Mouse (Mus musculus): ENCODE measurements around the gene Socs3. TPM values are rescaled to one million over a fixed set of nuclear protein-coding genes. Genes with fewer than 3 reads are reported as not detected.

Socs3 gene
- polyA plus RNA-seq, 1 experiment from 2014 or later, result 2.0 TPM

- WGBS, result 47% methylated on average over 4 of the region's 4 CpGs
- Histone ChIP-seq H3K4me2 (ENCODE audit: low read length) (no peak overlapping the region), H3K27me3 (ENCODE audit: control insufficient read depth, insufficient read depth, low read length) (no peaks in the 10 kb centered on the region), H3K4me1 (ENCODE audit: control insufficient read depth in 2 of 2, insufficient read depth in 2 of 2, low read length in 2 of 2) (peaks cover 28 to 31% of the 10 kb centered on the region in 2 experiments), H3K9ac (ENCODE audit: low read length) (peak overlapping the region; percentile 31; the same call in 1 of the 2 replicates), H3K36me3 (ENCODE audit: control insufficient read depth, insufficient read depth, low read length) (peaks cover 37% of the 10 kb centered on the region), H3K9me3 (ENCODE audit: control insufficient read depth, low read length) (no peaks in the 10 kb centered on the region), H3K27ac (replicated peaks in 1 of 2; ENCODE audit: control insufficient read depth in 1 of 2, insufficient read depth in 1 of 2, low read depth in 2 of 2, low read length in 2 of 2) (no peak overlapping the region), H3K4me3 (ENCODE audit: control insufficient read depth in 1 of 2, insufficient read depth in 1 of 2, low read depth in 1 of 2, low read length in 2 of 2) (no peak overlapping the region)
- ATAC-seq (ENCODE audit: insufficient number of reproducible peaks, insufficient read depth, low FRiP score, low read depth), result no peak
Measured at GRCm38 (mm10) chr11:118009865-118010571, 40.2 kb upstream of the Socs3 start.

- H3K4me2 ChIP-seq (ENCODE audit: low read length), result 0 out of 2 replicates have a peak overlapping the region, but pooled peaks have one; percentile 4
- H3K27ac ChIP-seq (replicated peaks in 1 of 2; ENCODE audit: control insufficient read depth in 1 of 2, insufficient read depth in 1 of 2, low read depth in 2 of 2, low read length in 2 of 2), result peak overlapping the region; percentile 51 to 72
- H3K27me3 ChIP-seq (ENCODE audit: control insufficient read depth, insufficient read depth, low read length), result no peaks in the 10 kb centered on the region
- H3K4me1 ChIP-seq (ENCODE audit: control insufficient read depth in 2 of 2, insufficient read depth in 2 of 2, low read length in 2 of 2), result peaks cover 30 to 36% of the 10 kb centered on the region in 2 experiments
- peaks cover 42% of the 10 kb centered on the region for H3K36me3 ChIP-seq (ENCODE audit: control insufficient read depth, insufficient read depth, low read length)
- WGBS, result 68% methylated on average over 8 of the region's 8 CpGs
- H3K9me3 ChIP-seq (ENCODE audit: control insufficient read depth, low read length), result no peaks in the 10 kb centered on the region
- ATAC-seq (ENCODE audit: insufficient number of reproducible peaks, insufficient read depth, low FRiP score, low read depth), result no peak
- H3K9ac ChIP-seq (ENCODE audit: low read length), result peak overlapping the region; percentile 38; the same call in 1 of the 2 replicates
- no peak overlapping the region for H3K4me3 ChIP-seq (ENCODE audit: control insufficient read depth in 1 of 2, insufficient read depth in 1 of 2, low read depth in 1 of 2, low read length in 2 of 2)
Measured at GRCm38 (mm10) chr11:118008843-118009242, 39.0 kb upstream of the Socs3 start.

GRCm38 (mm10) chr11:118008144-118008805 is 38.4 kb upstream of the Socs3 start:
- WGBS, result 53% methylated on average over 5 of the region's 5 CpGs
- Histone ChIP-seq H3K4me3 (ENCODE audit: control insufficient read depth in 1 of 2, insufficient read depth in 1 of 2, low read depth in 1 of 2, low read length in 2 of 2) (no peak overlapping the region), H3K9ac (ENCODE audit: low read length) (peak overlapping the region; percentile 38; the same call in 1 of the 2 replicates), H3K4me2 (ENCODE audit: low read length) (0 out of 2 replicates have a peak overlapping the region, but pooled peaks have one; percentile 4), H3K9me3 (ENCODE audit: control insufficient read depth, low read length) (no peaks in the 10 kb centered on the region), H3K27me3 (ENCODE audit: control insufficient read depth, insufficient read depth, low read length) (no peaks in the 10 kb centered on the region), H3K36me3 (ENCODE audit: control insufficient read depth, insufficient read depth, low read length) (peaks cover 48% of the 10 kb centered on the region), H3K4me1 (ENCODE audit: control insufficient read depth in 2 of 2, insufficient read depth in 2 of 2, low read length in 2 of 2) (peaks cover 35 to 41% of the 10 kb centered on the region in 2 experiments), H3K27ac (replicated peaks in 1 of 2; ENCODE audit: control insufficient read depth in 1 of 2, insufficient read depth in 1 of 2, low read depth in 2 of 2, low read length in 2 of 2) (peak overlapping the region; percentile 51 to 72)
- ATAC-seq (ENCODE audit: insufficient number of reproducible peaks, insufficient read depth, low FRiP score, low read depth), result 0 out of 2 replicates have a peak, but pooled peaks have one; percentile 1

GRCm38 (mm10) chr11:118007460-118008143 is 37.8 kb upstream of the Socs3 start:
- Histone ChIP-seq H3K27ac (replicated peaks in 1 of 2; ENCODE audit: control insufficient read depth in 1 of 2, insufficient read depth in 1 of 2, low read depth in 2 of 2, low read length in 2 of 2) (peak overlapping the region; percentile 51 to 72; a peak in 3 of 4 replicates), H3K4me2 (ENCODE audit: low read length) (no peak overlapping the region), H3K4me1 (ENCODE audit: control insufficient read depth in 2 of 2, insufficient read depth in 2 of 2, low read length in 2 of 2) (peaks cover 37 to 41% of the 10 kb centered on the region in 2 experiments), H3K27me3 (ENCODE audit: control insufficient read depth, insufficient read depth, low read length) (no peaks in the 10 kb centered on the region), H3K9ac (ENCODE audit: low read length) (peak overlapping the region; percentile 5; the same call in 1 of the 2 replicates), H3K9me3 (ENCODE audit: control insufficient read depth, low read length) (no peaks in the 10 kb centered on the region), H3K4me3 (ENCODE audit: control insufficient read depth in 1 of 2, insufficient read depth in 1 of 2, low read depth in 1 of 2, low read length in 2 of 2) (no peak overlapping the region), H3K36me3 (ENCODE audit: control insufficient read depth, insufficient read depth, low read length) (peaks cover 53% of the 10 kb centered on the region)
- ATAC-seq (ENCODE audit: insufficient number of reproducible peaks, insufficient read depth, low FRiP score, low read depth), result no peak
- WGBS, result 58% methylated on average over 8 of the region's 8 CpGs

GRCm38 (mm10) chr11:118004217-118004616 is 34.4 kb upstream of the Socs3 start:
- 63% methylated on average over 5 of the region's 5 CpGs for WGBS
- H3K4me3 ChIP-seq (ENCODE audit: control insufficient read depth in 1 of 2, insufficient read depth in 1 of 2, low read depth in 1 of 2, low read length in 2 of 2), result no peak overlapping the region
- peaks cover 73% of the 10 kb centered on the region for H3K36me3 ChIP-seq (ENCODE audit: control insufficient read depth, insufficient read depth, low read length)
- H3K4me1 ChIP-seq (ENCODE audit: control insufficient read depth in 2 of 2, insufficient read depth in 2 of 2, low read length in 2 of 2), result peaks cover 43 to 50% of the 10 kb centered on the region in 2 experiments
- ATAC-seq (ENCODE audit: insufficient number of reproducible peaks, insufficient read depth, low FRiP score, low read depth), result no peak
- H3K9ac ChIP-seq (ENCODE audit: low read length), result peak overlapping the region; percentile 38; the same call in 1 of the 2 replicates
- peak overlapping the region; percentile 23 to 55; a peak in 3 of 4 replicates for H3K27ac ChIP-seq (replicated peaks in 1 of 2; ENCODE audit: control insufficient read depth in 1 of 2, insufficient read depth in 1 of 2, low read depth in 2 of 2, low read length in 2 of 2)
- no peaks in the 10 kb centered on the region for H3K27me3 ChIP-seq (ENCODE audit: control insufficient read depth, insufficient read depth, low read length)
- no peaks in the 10 kb centered on the region for H3K9me3 ChIP-seq (ENCODE audit: control insufficient read depth, low read length)
- no peak overlapping the region for H3K4me2 ChIP-seq (ENCODE audit: low read length)

- peaks cover 73% of the 10 kb centered on the region for H3K36me3 ChIP-seq (ENCODE audit: control insufficient read depth, insufficient read depth, low read length)
Measured at GRCm38 (mm10) chr11:118003718-118004117, 33.9 kb upstream of the Socs3 start.

GRCm38 (mm10) chr11:118003176-118003575 is 33.3 kb upstream of the Socs3 start:
- Histone ChIP-seq H3K27ac (replicated peaks in 1 of 2; ENCODE audit: control insufficient read depth in 1 of 2, insufficient read depth in 1 of 2, low read depth in 2 of 2, low read length in 2 of 2) (peak overlapping the region in 1 of 2 experiments; percentile 55; a peak in 2 of 4 replicates), H3K9me3 (ENCODE audit: control insufficient read depth, low read length) (no peaks in the 10 kb centered on the region), H3K36me3 (ENCODE audit: control insufficient read depth, insufficient read depth, low read length) (peaks cover 77% of the 10 kb centered on the region), H3K27me3 (ENCODE audit: control insufficient read depth, insufficient read depth, low read length) (no peaks in the 10 kb centered on the region), H3K4me2 (ENCODE audit: low read length) (no peak overlapping the region), H3K9ac (ENCODE audit: low read length) (no peak overlapping the region), H3K4me3 (ENCODE audit: control insufficient read depth in 1 of 2, insufficient read depth in 1 of 2, low read depth in 1 of 2, low read length in 2 of 2) (no peak overlapping the region), H3K4me1 (ENCODE audit: control insufficient read depth in 2 of 2, insufficient read depth in 2 of 2, low read length in 2 of 2) (peaks cover 37 to 50% of the 10 kb centered on the region in 2 experiments)
- 74% methylated on average over 14 of the region's 14 CpGs for WGBS
- ATAC-seq (ENCODE audit: insufficient number of reproducible peaks, insufficient read depth, low FRiP score, low read depth), result no peak

More at GRCm38 (mm10) chr11:118003718-118004117, 33.9 kb upstream of the Socs3 start:
- no peaks in the 10 kb centered on the region for H3K27me3 ChIP-seq (ENCODE audit: control insufficient read depth, insufficient read depth, low read length)
- 15% methylated on average over 5 of the region's 5 CpGs for WGBS
- H3K4me3 ChIP-seq (ENCODE audit: control insufficient read depth in 1 of 2, insufficient read depth in 1 of 2, low read depth in 1 of 2, low read length in 2 of 2), result no peak overlapping the region
- H3K4me1 ChIP-seq (ENCODE audit: control insufficient read depth in 2 of 2, insufficient read depth in 2 of 2, low read length in 2 of 2), result peaks cover 38 to 50% of the 10 kb centered on the region in 2 experiments
- peak overlapping the region in 1 of 2 experiments; percentile 55; a peak in 2 of 4 replicates for H3K27ac ChIP-seq (replicated peaks in 1 of 2; ENCODE audit: control insufficient read depth in 1 of 2, insufficient read depth in 1 of 2, low read depth in 2 of 2, low read length in 2 of 2)
- no peak overlapping the region for H3K9ac ChIP-seq (ENCODE audit: low read length)
- H3K4me2 ChIP-seq (ENCODE audit: low read length), result no peak overlapping the region
- no peaks in the 10 kb centered on the region for H3K9me3 ChIP-seq (ENCODE audit: control insufficient read depth, low read length)
- ATAC-seq (ENCODE audit: insufficient number of reproducible peaks, insufficient read depth, low FRiP score, low read depth), result no peak

Measured in heart, embryonic 14.5 days (tissue).